Mouse (Mus musculus) CH12.LX (cell line): ENCODE data around the gene Sphk1.

ENCODE experiments used
- HCFC1 ChIP-seq: IDR thresholded peaks from 2 replicates; pipeline ENCODE4 v1.6.1; 2012; ENCODE audit warnings: low read depth, mild to moderate bottlenecking, inconsistent platforms, low read length, improper control_type of control experiment
- POLR2A ChIP-seq: IDR thresholded peaks from 2 replicates; pipeline ENCODE4 v1.6.1; 2011; ENCODE audit warnings: low read depth, mild to moderate bottlenecking, improper control_type of control experiment, low read length
- SIN3A ChIP-seq: IDR thresholded peaks from 2 replicates; pipeline ENCODE4 v1.6.1; 2012; ENCODE audit warnings: low read length, improper control_type of control experiment, inconsistent platforms
- SMC3 ChIP-seq: IDR thresholded peaks from 2 replicates; pipeline ENCODE4 v1.6.1; 2011; ENCODE audit warnings: low read depth, low read length, improper control_type of control experiment
- ZC3H11A ChIP-seq: IDR thresholded peaks from 2 replicates; pipeline ENCODE4 v1.6.1; 2012; ENCODE audit warnings: low read depth, mild to moderate bottlenecking, inconsistent platforms, low read length, improper control_type of control experiment

- no peak for TF ChIP-seq HCFC1
- no peak for TF ChIP-seq SMC3
- TF ChIP-seq SIN3A: no peak
- no peak for TF ChIP-seq POLR2A
- no peak for TF ChIP-seq ZC3H11A
These were observed 9.6 kb upstream of the Sphk1 start for GRCm38 (mm10) chr11:116521143-116521542.
